Mouse (Mus musculus) thymus, adult 2 months (tissue): ENCODE data around the gene Erf.

ENCODE experiments used
- CTCF ChIP-seq: fragments of 200-500 bp; IDR thresholded peaks from 2 replicates; pipeline ENCODE4 v1.5.1; 2012; ENCODE audit warnings: mild to moderate bottlenecking, control low read depth, low read length, moderate library complexity, borderline replicate concordance; ENCODE audit not compliant: control insufficient read depth, poor library complexity, insufficient read depth; ENCODE audit errors: extremely low read depth
- POLR2A ChIP-seq: fragments of 200-500 bp; IDR thresholded peaks from 2 replicates; pipeline ENCODE4 v1.6.1; 2012; ENCODE audit warnings: mild to moderate bottlenecking, low read length, control low read depth, moderate library complexity; ENCODE audit not compliant: control insufficient read depth, poor library complexity, insufficient read depth; ENCODE audit errors: extremely low read depth

DNA sequence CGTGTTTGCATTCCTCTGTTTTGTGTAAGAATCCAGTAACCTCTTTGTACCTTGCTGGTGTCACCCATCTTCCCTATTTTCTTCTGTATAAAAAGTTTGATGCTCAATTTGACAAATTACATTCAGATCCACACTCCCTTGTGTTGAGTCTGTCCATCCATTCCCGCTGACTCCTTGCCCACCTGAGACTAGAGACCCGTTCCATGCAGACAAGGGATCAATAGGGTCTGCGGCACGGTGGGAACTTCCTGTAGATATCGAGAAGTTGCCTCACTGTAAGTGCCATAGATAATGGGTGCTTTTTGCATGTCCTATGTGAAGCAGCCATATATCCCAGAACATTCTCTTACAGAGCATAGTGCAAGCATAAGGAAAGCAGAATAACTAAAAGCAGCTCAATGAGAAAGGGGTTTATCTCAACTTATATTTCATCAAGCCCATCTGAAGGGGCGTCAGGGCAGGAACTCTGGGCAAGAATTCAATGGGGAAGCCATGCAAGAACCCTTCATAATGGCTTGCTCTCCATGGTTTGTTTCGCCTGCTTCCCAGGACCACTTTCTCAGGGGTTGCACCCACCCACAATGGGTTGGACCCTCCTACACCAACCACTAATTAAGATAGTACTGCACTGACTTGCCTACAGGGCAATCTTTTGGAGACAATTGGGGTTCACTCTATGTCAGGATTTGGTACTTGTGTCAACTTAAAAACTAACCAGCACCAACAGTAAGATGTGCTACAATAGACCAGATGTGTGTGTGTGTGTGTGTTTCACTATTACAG is 15.8 kb upstream of the Erf start:
- TF ChIP-seq POLR2A = no peak
- TF ChIP-seq CTCF = no peak
